Mouse (Mus musculus) heart, embryonic 10.5 days (tissue): ENCODE results near the gene Ttll5. TPM values are rescaled to one million over a fixed set of nuclear protein-coding genes. Genes with fewer than 3 reads are reported as not detected.

ENCODE experiments used
- DNase-seq: peaks from one replicate; pipeline ENCODE4 v3.0.0-alpha.2; 2017; ENCODE audit warnings: low spot score
- H3K27ac ChIP-seq: fragments of 300-500 bp; sonication (generic); 2 replicates; pipeline ENCODE4 v1.5.1; 2016; ENCODE audit warnings: mild to moderate bottlenecking
- H3K27me3 ChIP-seq: fragments of 300-500 bp; sonication (generic); 2 replicates; pipeline ENCODE4 v1.6.1; 2016; ENCODE audit warnings: mild to moderate bottlenecking; ENCODE audit not compliant: poor library complexity, insufficient read depth, severe bottlenecking
- H3K36me3 ChIP-seq: fragments of 300-500 bp; sonication (generic); 2 replicates; pipeline ENCODE4 v1.6.1; 2016; ENCODE audit warnings: mild to moderate bottlenecking, moderate library complexity
- H3K4me1 ChIP-seq: fragments of 300-500 bp; sonication (generic); 2 replicates; pipeline ENCODE4 v1.6.1; 2016; ENCODE audit warnings: mild to moderate bottlenecking
- H3K4me3 ChIP-seq: fragments of 300-500 bp; sonication (generic); 2 replicates; pipeline ENCODE4 v1.5.1; 2016; ENCODE audit warnings: mild to moderate bottlenecking, moderate library complexity
- H3K9me3 ChIP-seq: fragments of 300-500 bp; sonication (generic); 2 replicates; pipeline ENCODE4 v1.6.1; 2016; ENCODE audit warnings: mild to moderate bottlenecking, moderate library complexity
- WGBS: fragments of 180-500 bp; shearing (Covaris S2); methylation state at CpG from one replicate; pipeline ENCODE4 v1.1.7; 2016; 5-methylcytosine and 5-hydroxymethylcytosine counted together
- polyA plus RNA-seq: library from polyadenylated mRNA; unstranded; fragments of >200 nt; fragmentation: Nextera tagmentation; extraction: Ambion mirVana; gene quantifications from 2 replicates; pipeline ENCODE4 v1.2.1, GENCODE M21; 2016

The Ttll5 gene
- polyA plus RNA-seq, 1 experiment from 2014 or later: 14.9 TPM

DNA sequence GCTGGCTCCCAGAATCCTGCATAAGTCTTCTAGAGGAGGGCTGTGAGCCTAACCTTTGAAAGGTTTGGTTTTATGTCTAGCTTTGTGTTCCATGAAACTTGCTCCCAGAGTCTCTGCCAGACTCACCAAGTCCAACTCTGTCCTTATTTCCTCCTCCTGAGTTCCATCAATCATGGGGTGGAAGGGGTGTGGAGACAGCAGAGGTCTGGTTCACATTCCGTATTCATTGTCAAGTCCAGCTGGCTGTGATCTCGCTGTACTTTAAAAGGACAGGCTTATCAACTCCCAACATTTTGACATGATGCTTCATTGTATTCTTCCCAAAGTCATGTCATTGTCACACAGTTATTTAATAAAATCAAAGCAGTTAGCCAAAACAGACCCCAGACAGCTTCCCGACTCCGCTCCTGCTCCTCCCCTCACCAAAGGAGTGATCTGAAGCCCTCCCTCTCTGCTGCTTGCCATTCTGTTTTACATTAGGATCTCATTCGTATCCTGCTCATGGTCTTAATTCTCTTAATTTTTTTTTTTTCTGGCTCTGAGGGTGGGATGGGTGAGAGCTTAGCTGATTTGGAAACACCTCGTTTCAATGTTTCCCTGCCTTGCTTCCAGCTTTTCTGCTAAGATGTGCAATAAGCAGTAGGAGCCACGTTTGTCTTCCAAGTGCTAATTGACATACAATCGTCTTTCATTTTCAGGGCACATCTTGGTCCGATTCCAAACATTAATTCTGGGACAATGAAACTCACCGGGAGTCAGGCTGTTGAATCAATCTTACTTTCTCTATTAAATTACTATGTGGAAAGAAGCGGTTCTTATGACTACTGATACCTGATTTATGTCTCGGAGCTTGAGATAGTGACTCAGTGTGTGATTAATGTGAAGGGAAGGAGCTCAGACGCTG, 162.3 kb downstream of the Ttll5 start:
- Histone ChIP-seq H3K27ac (no peak overlapping the region), H3K4me3 (no peak overlapping the region), H3K4me1 (peaks cover 23% of the 10 kb centered on the region), H3K27me3 (no peaks in the 10 kb centered on the region), H3K36me3 (0 out of 2 replicates have a peak, but pooled peaks cover 2% of the 10 kb centered on the region), H3K9me3 (no peaks in the 10 kb centered on the region)
- 65% methylated on average over 13 of the region's 13 CpGs for WGBS
- no peak for DNase-seq

DNA sequence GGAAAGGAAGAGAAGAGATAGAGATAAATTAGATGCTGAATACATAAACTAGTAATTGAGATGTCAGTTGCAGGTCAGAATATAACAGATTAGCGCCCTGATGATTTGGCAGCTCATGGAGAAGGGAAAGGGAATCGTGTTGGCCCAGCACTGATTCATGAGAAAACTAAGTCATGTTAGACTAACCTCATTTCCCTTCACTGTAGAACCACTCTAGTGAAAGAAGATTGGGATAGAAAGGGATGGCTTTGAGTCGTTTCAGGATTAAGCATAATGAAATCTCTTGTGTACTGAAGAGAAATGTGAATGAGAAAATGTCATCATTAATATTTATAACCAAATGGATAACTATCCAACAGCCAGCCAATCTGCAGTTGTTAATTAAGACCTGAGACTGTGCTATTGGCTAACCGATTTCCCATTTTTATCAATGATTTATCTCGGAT, 163.0 kb downstream of the Ttll5 start:
- WGBS: 85% methylated on average over 5 of the region's 5 CpGs
- peaks cover 23% of the 10 kb centered on the region for H3K4me1 ChIP-seq
- no peaks in the 10 kb centered on the region for H3K27me3 ChIP-seq
- H3K36me3 ChIP-seq: 0 out of 2 replicates have a peak, but pooled peaks cover 2% of the 10 kb centered on the region
- no peaks in the 10 kb centered on the region for H3K9me3 ChIP-seq
- H3K4me3 ChIP-seq: no peak overlapping the region
- no peak for DNase-seq
- no peak overlapping the region for H3K27ac ChIP-seq

DNA sequence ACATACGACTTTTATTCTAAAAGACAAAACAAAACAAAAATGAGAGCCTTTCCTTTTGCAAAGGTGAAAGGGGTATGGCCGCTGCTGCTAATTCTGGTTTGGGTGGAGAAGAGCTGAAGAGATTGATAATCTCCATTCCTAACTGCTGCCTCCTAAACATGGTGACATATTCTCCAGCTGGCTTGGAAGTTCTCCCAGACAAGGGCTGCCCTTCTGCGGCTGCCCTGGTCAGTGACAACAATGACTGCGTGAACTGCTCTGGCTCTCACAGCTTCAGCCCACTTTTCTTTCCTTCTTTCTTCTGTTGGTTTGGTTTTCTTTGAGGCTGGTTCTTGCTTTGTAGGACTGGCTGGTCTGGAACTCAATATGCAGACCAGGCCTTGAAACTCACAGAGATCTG, 163.7 kb downstream of the Ttll5 start:
- Histone ChIP-seq H3K27ac (no peak overlapping the region), H3K9me3 (no peaks in the 10 kb centered on the region), H3K4me1 (peaks cover 23% of the 10 kb centered on the region), H3K27me3 (no peaks in the 10 kb centered on the region), H3K4me3 (no peak overlapping the region), H3K36me3 (0 out of 2 replicates have a peak, but pooled peaks cover 2% of the 10 kb centered on the region)
- no peak for DNase-seq
- 91% methylated on average over 4 of the region's 4 CpGs for WGBS

DNA sequence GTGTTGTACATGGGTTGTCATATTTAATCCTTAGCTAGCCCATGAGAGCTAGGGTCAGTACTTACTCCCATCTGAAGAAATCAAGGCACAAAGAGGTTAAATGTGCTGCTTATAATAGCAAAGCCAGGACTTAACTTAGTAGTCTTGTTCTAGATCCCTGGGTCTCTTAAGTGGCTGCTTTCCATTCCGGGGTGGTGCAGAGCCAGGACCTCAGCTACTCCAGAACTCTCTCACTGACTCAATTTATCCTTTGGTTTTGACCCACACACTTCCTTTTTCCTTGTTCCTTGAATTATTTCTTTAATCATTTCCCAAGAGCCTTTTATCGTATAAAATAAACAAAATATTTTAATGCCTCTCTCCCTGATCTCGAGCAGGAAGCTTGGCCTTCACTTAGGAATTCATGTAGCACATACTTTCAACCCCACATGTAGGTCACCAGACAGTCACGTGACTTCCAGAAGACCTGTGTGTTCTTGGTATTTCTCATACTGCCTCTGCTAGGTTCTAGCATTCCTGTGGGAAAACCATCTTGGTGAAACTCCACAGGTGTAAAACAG, 164.4 kb downstream of the Ttll5 start:
- Histone ChIP-seq H3K36me3 (0 out of 2 replicates have a peak, but pooled peaks cover 2% of the 10 kb centered on the region), H3K27me3 (no peaks in the 10 kb centered on the region), H3K9me3 (no peaks in the 10 kb centered on the region), H3K4me1 (peaks cover 23% of the 10 kb centered on the region), H3K27ac (no peak overlapping the region), H3K4me3 (no peak overlapping the region)
- DNase-seq: no peak
- WGBS: 86% methylated on average over 4 of the region's 4 CpGs

DNA sequence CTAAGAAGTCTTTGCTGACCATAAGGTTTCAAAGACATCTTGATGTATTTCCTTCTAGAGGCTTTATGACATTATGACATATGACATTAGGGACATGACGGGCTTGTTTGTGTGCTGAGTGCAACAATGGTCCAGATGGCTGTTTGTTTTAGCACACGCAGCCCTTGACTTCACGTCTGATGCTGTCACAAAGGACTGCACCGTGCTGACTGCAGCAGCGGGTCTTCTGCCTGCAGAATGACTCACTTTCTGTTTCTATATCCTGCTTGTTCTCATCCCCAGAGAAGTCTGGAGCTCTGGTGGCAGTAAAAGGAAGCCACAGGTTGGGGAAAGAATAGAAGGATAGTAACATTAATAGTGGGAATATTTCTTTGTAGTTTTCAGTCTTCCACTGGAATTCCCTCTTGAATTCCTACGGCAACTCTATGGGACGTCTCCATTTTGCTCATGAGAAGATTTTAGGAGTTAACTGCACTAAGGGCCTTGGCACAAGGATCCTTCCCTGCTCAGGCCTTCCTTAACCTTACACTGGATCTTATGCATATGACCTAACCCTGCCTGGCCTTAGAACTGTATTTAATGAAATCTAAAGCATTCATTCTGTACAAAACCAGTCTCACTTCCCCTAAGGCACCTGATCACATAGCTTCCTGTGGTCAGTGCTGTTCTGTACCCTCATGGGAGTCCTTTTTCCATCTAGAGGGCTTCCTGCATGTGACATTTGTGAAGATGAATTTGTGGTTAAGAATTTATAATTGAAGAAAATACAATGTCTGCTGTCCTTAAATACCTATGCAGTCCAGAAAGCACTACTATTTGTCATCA, 167.8 kb downstream of the Ttll5 start:
- WGBS: 73% methylated on average over 7 of the region's 7 CpGs
- DNase-seq: no peak
- Histone ChIP-seq H3K36me3 (peaks cover 16% of the 10 kb centered on the region), H3K27me3 (no peaks in the 10 kb centered on the region), H3K9me3 (no peaks in the 10 kb centered on the region), H3K27ac (no peak overlapping the region), H3K4me1 (peaks cover 4% of the 10 kb centered on the region; the same call in 1 of the 2 replicates), H3K4me3 (no peak overlapping the region)

DNA sequence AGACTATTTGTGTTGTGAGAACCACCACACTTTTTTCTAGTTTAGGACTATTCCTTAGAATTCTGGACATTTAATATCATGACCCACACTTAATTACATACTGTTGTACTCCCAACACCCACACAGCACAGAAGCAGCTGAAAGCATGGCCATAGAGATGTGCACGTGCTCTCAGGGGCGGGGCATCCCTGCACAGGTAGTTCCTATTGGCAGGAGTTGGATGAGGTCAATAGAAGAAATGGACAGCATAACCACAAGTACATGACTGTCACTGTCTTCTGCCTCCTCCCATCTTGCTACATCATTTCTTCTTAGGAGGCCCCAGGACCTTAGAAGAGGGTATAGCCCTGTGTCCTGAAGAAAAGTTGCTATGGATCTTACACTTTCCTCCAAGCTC, 168.4 kb downstream of the Ttll5 start:
- Histone ChIP-seq H3K4me3 (no peak overlapping the region), H3K36me3 (peaks cover 16% of the 10 kb centered on the region), H3K27me3 (no peaks in the 10 kb centered on the region), H3K4me1 (peaks cover 4% of the 10 kb centered on the region; the same call in 1 of the 2 replicates), H3K9me3 (no peaks in the 10 kb centered on the region), H3K27ac (no peak overlapping the region)
- DNase-seq: no peak
- 96% methylated on average over 2 of the region's 2 CpGs for WGBS

DNA sequence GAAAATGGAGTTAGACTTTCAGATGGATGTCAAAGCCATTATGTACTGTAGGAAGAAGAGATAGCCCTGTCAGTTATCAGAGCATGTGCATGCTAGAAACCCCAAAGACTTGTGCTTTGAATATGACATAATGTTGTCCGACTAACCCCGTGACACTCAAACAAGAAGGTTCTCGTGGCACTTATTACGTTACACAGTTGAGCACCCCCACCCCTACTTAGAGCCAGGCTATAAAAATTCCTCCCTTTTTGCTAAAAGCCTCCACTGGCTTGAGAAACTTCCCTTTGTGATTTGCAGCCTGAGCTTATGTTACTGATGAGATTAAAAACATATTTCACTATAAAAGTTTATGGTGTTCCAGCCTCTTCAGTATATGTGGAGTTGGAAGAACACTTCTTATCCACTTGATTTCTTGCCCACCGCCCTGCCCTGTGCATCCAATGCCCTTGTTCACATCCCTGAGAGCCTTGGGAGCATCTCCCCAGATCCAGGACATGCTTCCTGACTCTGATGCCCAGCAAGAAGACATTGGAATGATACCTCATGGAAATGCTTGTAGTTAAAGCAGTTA, 169.4 kb downstream of the Ttll5 start:
- no peak for DNase-seq

DNA sequence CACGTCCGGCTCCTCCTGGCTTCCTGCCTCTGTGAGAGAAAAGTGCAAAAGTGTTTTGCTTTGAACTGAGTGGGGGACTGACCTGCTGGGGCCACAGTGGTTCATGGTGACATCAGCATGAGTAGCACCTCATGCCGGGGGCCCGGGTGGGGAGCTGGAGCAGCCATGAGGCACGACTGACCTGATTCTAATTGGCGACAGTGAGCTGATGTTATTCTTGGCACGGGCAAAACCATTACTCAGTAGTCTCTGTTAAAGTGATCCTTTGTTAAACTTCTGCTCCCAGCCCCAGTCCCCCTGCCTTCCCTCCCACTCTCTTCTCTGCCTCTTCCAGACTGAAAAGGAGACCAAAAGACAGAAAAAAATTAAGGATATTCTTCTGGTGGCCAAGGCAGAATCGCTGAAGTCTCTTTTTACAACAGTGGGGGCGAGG, 176.2 kb downstream of the Ttll5 start:
- H3K9me3 ChIP-seq: no peaks in the 10 kb centered on the region
- H3K4me1 ChIP-seq: peaks cover 19% of the 10 kb centered on the region
- WGBS: 21% methylated on average over 9 of the region's 9 CpGs
- no peaks in the 10 kb centered on the region for H3K27me3 ChIP-seq
- H3K4me3 ChIP-seq: no peak overlapping the region
- peak; percentile 86 for DNase-seq
- peak overlapping the region; percentile 85 for H3K27ac ChIP-seq
- H3K36me3 ChIP-seq: peaks cover 14% of the 10 kb centered on the region

More for the DNA sequence above, 169.4 kb downstream of the Ttll5 start:
- Histone ChIP-seq H3K4me3 (no peak overlapping the region), H3K9me3 (no peaks in the 10 kb centered on the region), H3K27me3 (no peaks in the 10 kb centered on the region), H3K27ac (no peak overlapping the region), H3K36me3 (peaks cover 16% of the 10 kb centered on the region), H3K4me1 (peaks cover 4% of the 10 kb centered on the region; the same call in 1 of the 2 replicates)
- 86% methylated on average over 5 of the region's 5 CpGs for WGBS

DNA sequence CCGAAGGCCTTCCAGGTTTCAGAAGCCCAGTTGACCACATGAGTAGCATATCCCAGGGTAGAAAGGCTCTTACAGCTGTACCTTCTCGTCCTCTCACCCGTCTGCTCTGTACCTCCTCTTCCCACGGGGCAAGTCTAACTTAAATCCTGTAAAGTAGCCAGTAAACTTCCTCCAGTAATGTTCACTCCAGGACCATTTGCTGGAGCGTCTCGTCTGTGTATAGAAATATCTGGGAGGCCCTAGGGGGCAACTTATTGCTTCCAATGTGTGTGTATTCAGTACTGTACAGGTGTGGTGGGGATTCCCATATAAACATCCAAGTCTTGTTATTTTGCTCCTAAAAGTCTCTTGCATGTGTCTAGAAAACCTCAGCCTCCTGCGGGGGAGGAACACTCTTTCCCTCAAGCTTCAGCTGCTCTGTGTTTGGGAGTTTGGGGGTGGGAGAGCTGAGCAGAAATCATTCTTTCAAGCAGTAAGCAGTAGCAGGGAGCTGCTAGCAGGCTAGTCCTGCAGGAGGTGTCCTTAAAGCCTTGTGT, 176.7 kb downstream of the Ttll5 start:
- no peak for DNase-seq
- H3K9me3 ChIP-seq: no peaks in the 10 kb centered on the region
- no peak overlapping the region for H3K4me3 ChIP-seq
- no peaks in the 10 kb centered on the region for H3K27me3 ChIP-seq
- 56% methylated on average over 7 of the region's 7 CpGs for WGBS
- peak overlapping the region; percentile 85 for H3K27ac ChIP-seq
- H3K4me1 ChIP-seq: peaks cover 19% of the 10 kb centered on the region
- peaks cover 10% of the 10 kb centered on the region for H3K36me3 ChIP-seq

DNA sequence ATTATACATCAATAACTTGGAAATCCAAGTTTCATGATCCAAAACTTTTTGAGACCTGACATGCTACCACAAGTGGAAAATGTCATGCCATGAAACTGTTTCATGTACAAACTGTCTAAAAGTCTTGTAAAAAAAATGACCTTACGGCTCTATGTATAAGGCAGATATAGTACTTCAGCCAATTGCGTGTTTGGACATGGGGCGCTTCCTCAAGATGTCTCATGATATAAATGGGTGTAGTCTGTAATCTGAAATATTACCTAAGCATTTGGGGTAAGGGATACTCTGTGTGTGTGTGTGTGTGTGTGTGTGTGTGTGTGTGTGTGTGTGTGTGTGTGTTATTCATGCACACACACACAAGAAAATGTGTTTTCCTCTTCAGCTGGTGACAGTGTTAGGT, 180.2 kb downstream of the Ttll5 start:
- Histone ChIP-seq H3K4me3 (no peak overlapping the region), H3K27ac (no peak overlapping the region), H3K9me3 (no peaks in the 10 kb centered on the region), H3K27me3 (no peaks in the 10 kb centered on the region), H3K4me1 (peaks cover 42% of the 10 kb centered on the region), H3K36me3 (no peaks in the 10 kb centered on the region)
- 91% methylated on average over 3 of the region's 3 CpGs for WGBS
- no peak for DNase-seq

DNA sequence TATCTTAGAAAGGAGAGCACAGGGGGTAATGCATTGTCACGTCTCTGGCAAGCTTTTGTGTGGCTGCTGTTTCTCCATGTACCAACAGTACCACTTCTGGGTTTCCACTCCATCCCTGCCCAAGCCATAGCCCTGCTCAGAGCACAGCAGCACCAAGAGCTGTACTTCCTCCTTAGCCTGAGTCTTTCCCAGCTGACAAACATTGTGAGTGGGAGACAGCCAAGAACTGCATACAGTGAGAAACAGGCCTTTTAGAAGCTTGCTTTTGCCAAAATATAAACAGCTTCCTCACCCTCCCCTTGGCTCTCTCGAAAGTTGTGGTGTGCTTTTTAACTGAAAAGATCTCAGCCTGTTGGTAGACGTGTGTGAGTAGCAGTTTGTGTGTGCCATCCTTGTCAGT, 182.9 kb downstream of the Ttll5 start:
- 58% methylated on average over 3 of the region's 3 CpGs for WGBS
- H3K9me3 ChIP-seq: no peaks in the 10 kb centered on the region
- H3K27me3 ChIP-seq: no peaks in the 10 kb centered on the region
- H3K27ac ChIP-seq: peak overlapping the region; percentile 79
- peaks cover 22% of the 10 kb centered on the region for H3K4me1 ChIP-seq
- no peak for DNase-seq
- H3K4me3 ChIP-seq: no peak overlapping the region
- no peaks in the 10 kb centered on the region for H3K36me3 ChIP-seq

DNA sequence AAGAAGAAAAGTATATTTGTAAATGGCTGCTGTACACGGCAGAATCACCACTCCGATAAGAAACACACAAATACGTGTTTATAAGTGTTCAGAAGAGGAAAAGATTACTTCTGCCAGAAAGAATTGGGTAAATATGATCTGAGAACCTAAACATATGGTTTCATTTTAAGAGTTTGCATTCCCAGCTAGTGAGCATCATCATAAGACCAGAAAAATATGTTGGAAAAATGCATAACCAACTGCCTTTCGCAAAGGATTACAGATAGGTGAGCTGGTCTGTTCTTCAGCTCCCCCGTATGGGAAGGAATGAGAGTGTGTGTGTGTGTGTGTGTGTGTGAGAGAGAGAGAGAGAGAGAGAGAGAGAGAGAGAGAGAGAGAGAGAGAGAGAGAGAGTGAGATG, 186.2 kb downstream of the Ttll5 start:
- H3K9me3 ChIP-seq: no peaks in the 10 kb centered on the region
- DNase-seq: no peak

More for the DNA sequence above, 186.2 kb downstream of the Ttll5 start:
- peaks cover 10% of the 10 kb centered on the region for H3K36me3 ChIP-seq
- no peak overlapping the region for H3K27ac ChIP-seq
- peaks cover 22% of the 10 kb centered on the region for H3K4me1 ChIP-seq
- WGBS: 84% methylated on average over 5 of the region's 5 CpGs
- H3K27me3 ChIP-seq: no peaks in the 10 kb centered on the region
- no peak overlapping the region for H3K4me3 ChIP-seq
